Mouse (Mus musculus) hindbrain, embryonic 13.5 days (tissue): ENCODE measurements around the gene 3110082I17Rik. TPM values are rescaled to one million over a fixed set of nuclear protein-coding genes. Genes with fewer than 3 reads are reported as not detected.
A peak's percentile ranks its signal among the peaks of the same experiment; 100 is the strongest.
"Not testable (repeated sequence)": the region's sequence is repeated elsewhere in the genome, so short reads cannot be mapped to it uniquely, and the experiment has no call there.

Source experiments
- ATAC-seq: fragments of 200-750 bp; cut with Nextera tagmentation; 2 replicates; pipeline ENCODE4 v1.8.0; 2017; ENCODE audit warnings: moderate TSS enrichment; ENCODE audit not compliant: low FRiP score
- H3K27ac ChIP-seq: fragments of 300-500 bp; sonication (generic); 2 replicates; pipeline ENCODE4 v1.5.1; 2015; ENCODE audit warnings: inconsistent platforms, mild to moderate bottlenecking, moderate library complexity
- H3K27me3 ChIP-seq: fragments of 300-500 bp; sonication (generic); 2 replicates; pipeline ENCODE4 v1.6.1; 2015; ENCODE audit warnings: mild to moderate bottlenecking, inconsistent platforms
- H3K36me3 ChIP-seq: fragments of 300-500 bp; sonication (generic); 2 replicates; pipeline ENCODE4 v1.6.1; 2015; ENCODE audit warnings: mild to moderate bottlenecking, inconsistent platforms
- H3K4me1 ChIP-seq: fragments of 300-500 bp; sonication (generic); replicated peaks from 2 replicates; pipeline ENCODE4 v1.6.1; 2015; ENCODE audit warnings: inconsistent platforms
- H3K4me2 ChIP-seq: fragments of 300-500 bp; sonication (generic); 2 replicates; pipeline ENCODE4 v1.6.1; 2015; ENCODE audit warnings: inconsistent platforms, mild to moderate bottlenecking, moderate library complexity
- H3K4me3 ChIP-seq: fragments of 300-500 bp; sonication (generic); 2 replicates; pipeline ENCODE4 v1.5.1; 2015; ENCODE audit warnings: mild to moderate bottlenecking, inconsistent platforms
- H3K9ac ChIP-seq: fragments of 300-500 bp; sonication (generic); 2 replicates; pipeline ENCODE4 v1.6.1; 2015; ENCODE audit warnings: mild to moderate bottlenecking, inconsistent platforms
- H3K9me3 ChIP-seq: fragments of 300-500 bp; sonication (generic); 2 replicates; pipeline ENCODE4 v1.6.1; 2016; ENCODE audit warnings: inconsistent platforms
- WGBS: fragments of 180-500 bp; shearing (Covaris S2); methylation state at CpG from one replicate; pipeline ENCODE4 v1.1.7; 2015; 5-methylcytosine and 5-hydroxymethylcytosine counted together
- polyA plus RNA-seq: library from polyadenylated mRNA; unstranded; fragments of >200 nt; fragmentation: Nextera tagmentation; extraction: Ambion mirVana; gene quantifications from 2 replicates; pipeline ENCODE4 v1.2.1, GENCODE M21; 2015

3110082I17Rik gene
- polyA plus RNA-seq, 1 experiment from 2014 or later, result 16.2 TPM

GRCm38 (mm10) chr5:139399991-139400390 is 60.3 kb downstream of the 3110082I17Rik start:
- 93% methylated on average over 14 of the region's 14 CpGs for WGBS
- ATAC-seq, result no peak
- Histone ChIP-seq H3K4me1 (peaks cover 9% of the 10 kb centered on the region), H3K27me3 (no peaks in the 10 kb centered on the region), H3K4me3 (no peak overlapping the region), H3K4me2 (no peak overlapping the region), H3K27ac (no peak overlapping the region), H3K9me3 (no peaks in the 10 kb centered on the region), H3K9ac (no peak overlapping the region), H3K36me3 (no peaks in the 10 kb centered on the region)

- Histone ChIP-seq H3K36me3 (no peaks in the 10 kb centered on the region), H3K9me3 (no peaks in the 10 kb centered on the region), H3K27ac (no peak overlapping the region), H3K27me3 (no peaks in the 10 kb centered on the region), H3K4me2 (no peak overlapping the region), H3K4me1 (peaks cover 5% of the 10 kb centered on the region), H3K4me3 (no peak overlapping the region), H3K9ac (no peak overlapping the region)
- WGBS, result 90% methylated on average over 5 of the region's 5 CpGs
- peak; percentile 46; the same call in 1 of the 2 replicates for ATAC-seq
Measured at GRCm38 (mm10) chr5:139398786-139399185, 61.5 kb downstream of the 3110082I17Rik start.

DNA sequence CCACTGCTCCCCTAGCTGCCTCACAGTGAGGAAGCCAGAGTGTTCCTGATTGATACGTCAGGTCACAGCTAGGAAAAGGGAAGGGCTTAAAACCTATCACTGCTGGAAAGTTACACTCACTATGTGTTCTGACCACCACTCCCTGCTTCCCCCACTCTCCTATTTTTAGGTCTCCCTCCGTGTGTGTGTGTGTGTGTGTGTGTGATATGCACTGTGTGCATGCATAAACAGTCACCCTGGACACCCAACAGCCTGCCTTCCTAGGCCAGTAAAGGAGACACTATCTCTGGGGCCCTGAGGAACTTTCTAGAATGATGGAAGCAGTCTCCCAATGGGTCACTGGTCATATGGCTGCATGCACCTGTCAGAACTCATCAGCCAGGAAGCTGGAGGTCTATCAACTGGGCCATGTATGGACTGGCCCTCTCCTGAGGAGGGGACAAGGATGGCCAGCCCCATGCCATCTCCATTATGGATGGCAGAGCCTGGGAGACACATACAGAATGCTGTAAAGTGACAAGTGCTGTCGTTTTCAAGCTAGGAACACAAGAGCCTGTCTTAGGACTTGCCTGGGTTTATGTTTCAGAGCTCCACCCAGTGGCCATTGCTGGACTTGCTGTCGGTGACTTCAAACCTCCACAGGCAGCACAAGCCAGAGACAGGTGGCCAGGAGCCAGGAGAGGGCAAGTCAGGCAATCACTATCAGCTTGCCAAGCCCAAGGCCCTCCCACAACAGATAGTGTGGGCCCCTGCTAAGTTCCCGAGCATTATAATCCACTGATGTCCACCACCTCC is 62.2 kb downstream of the 3110082I17Rik start:
- H3K4me1 ChIP-seq, result peaks cover 4% of the 10 kb centered on the region; the same call in 1 of the 2 replicates
- no peak overlapping the region for H3K4me2 ChIP-seq
- WGBS, result 45% methylated on average over 5 of the region's 5 CpGs
- peak; percentile 65; the same call in 1 of the 2 replicates for ATAC-seq
- no peaks in the 10 kb centered on the region for H3K9me3 ChIP-seq
- no peaks in the 10 kb centered on the region for H3K36me3 ChIP-seq
- H3K9ac ChIP-seq, result no peak overlapping the region
- no peaks in the 10 kb centered on the region for H3K27me3 ChIP-seq
- no peak overlapping the region for H3K4me3 ChIP-seq
- H3K27ac ChIP-seq, result no peak overlapping the region

- Histone ChIP-seq H3K9me3 (no peaks in the 10 kb centered on the region), H3K36me3 (peaks cover 3% of the 10 kb centered on the region; the same call in 1 of the 2 replicates), H3K27me3 (no peaks in the 10 kb centered on the region), H3K4me1 (peaks cover 7% of the 10 kb centered on the region; the same call in 1 of the 2 replicates), H3K27ac (no peak overlapping the region), H3K9ac (no peak overlapping the region), H3K4me2 (no peak overlapping the region), H3K4me3 (no peak overlapping the region)
- 94% methylated on average over 4 of the region's 4 CpGs for WGBS
- no peak for ATAC-seq
Measured at GRCm38 (mm10) chr5:139397359-139397916, 62.9 kb downstream of the 3110082I17Rik start.

- Histone ChIP-seq H3K27ac (no peak overlapping the region), H3K9ac (no peak overlapping the region), H3K4me1 (peaks cover 24% of the 10 kb centered on the region), H3K4me3 (no peak overlapping the region), H3K9me3 (no peaks in the 10 kb centered on the region), H3K36me3 (peaks cover 4% of the 10 kb centered on the region; the same call in 1 of the 2 replicates), H3K4me2 (no peak overlapping the region), H3K27me3 (no peaks in the 10 kb centered on the region)
- ATAC-seq, result no peak
- WGBS, result 93% methylated on average over 4 of the region's 4 CpGs
Measured at GRCm38 (mm10) chr5:139395528-139395927, 64.8 kb downstream of the 3110082I17Rik start.

DNA sequence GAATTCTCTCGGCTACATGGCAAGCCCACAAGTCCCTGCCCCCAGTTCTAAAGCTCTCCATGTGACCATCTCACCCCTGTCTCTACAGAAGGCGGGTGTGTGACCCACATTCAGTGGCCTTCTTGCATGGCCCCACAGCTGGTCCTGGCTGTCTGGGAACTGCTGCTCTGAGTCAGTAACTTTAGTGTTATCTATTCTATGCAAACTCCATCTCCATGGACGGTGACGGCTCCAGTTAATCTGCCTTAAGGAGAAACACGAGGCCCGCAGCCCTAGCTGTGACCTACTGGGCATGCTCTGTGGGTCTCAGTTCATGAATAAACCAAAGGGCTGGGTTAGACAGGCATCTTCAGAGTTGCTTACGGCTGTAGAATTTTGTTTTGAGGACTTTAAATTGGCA is 65.9 kb downstream of the 3110082I17Rik start:
- 81% methylated on average over 7 of the region's 7 CpGs for WGBS
- H3K9ac ChIP-seq, result no peak overlapping the region
- no peak overlapping the region for H3K4me3 ChIP-seq
- H3K27ac ChIP-seq, result no peak overlapping the region
- peaks cover 4% of the 10 kb centered on the region; the same call in 1 of the 2 replicates for H3K36me3 ChIP-seq
- peaks cover 32% of the 10 kb centered on the region for H3K4me1 ChIP-seq
- no peaks in the 10 kb centered on the region for H3K9me3 ChIP-seq
- H3K4me2 ChIP-seq, result no peak overlapping the region
- ATAC-seq, result no peak
- H3K27me3 ChIP-seq, result no peaks in the 10 kb centered on the region

DNA sequence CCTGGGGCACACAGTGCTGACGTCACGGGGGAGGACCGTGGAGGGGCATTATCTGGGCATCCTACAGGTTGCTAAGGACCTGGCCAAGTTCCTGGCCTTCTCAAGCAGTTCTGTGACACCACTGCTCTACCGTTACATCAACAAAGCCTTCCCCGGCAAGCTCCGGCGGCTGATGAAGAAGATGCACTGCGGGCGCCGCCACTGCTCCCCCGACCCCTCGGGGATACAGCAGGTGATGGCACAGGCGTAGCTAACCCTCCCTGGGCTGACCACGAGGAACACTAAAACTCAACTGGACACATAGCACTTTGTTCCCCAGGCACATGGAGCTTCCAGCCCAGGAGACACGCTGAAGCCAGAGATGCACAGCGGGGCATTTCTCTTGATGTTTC is 67.1 kb downstream of the 3110082I17Rik start:
- Histone ChIP-seq H3K36me3 (peaks cover 4% of the 10 kb centered on the region; the same call in 1 of the 2 replicates), H3K9ac (no peak overlapping the region), H3K9me3 (no peaks in the 10 kb centered on the region), H3K27me3 (no peaks in the 10 kb centered on the region), H3K4me2 (no peak overlapping the region), H3K4me1 (peaks cover 43% of the 10 kb centered on the region), H3K27ac (no peak overlapping the region), H3K4me3 (no peak overlapping the region)
- WGBS, result 90% methylated on average over 16 of the region's 16 CpGs
- no peak for ATAC-seq

DNA sequence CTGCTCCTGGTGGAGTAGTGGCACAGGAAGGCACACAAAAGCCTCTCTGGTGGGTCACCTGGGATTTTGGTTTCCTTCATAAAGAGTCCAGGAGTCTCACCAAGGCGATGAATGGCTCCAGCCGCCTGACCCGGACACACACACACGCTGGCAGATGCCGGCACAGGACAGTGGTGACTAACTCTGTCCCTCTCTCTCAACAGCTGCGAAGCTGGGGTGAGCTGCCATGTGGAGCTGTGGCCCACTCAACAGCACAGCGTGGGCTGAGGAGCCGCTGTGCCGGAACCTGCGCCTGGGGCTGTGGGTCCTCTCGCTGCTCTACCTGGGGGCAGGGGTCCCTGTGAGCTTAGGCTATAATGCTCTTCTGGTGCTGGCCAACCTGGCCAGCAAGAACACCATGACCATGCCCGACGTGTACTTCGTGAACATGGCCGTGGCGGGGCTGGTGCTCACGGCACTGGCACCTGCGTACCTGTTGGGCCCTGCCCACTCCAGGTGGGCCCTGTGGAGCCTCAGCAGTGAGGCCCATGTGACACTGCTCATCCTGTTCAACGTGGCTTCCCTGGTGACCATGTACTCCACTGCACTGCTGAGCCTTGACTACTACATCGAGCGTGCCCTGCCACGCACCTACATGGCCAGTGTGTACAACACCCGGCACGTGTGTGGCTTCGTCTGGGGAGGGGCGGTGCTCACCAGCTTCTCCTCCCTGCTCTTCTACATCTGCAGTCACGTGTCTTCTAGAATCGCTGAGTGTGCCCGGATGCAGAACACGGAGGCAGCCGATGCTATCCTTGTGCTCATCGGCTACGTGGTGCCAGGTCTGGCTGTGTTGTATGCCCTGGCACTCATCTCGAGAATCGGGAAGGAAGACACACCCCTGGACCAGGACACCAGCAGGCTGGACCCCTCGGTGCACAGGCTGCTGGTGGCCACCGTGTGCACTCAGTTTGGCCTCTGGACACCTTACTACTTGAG is 67.8 kb downstream of the 3110082I17Rik start:
- H3K27me3 ChIP-seq, result no peaks in the 10 kb centered on the region
- no peak for ATAC-seq
- H3K4me3 ChIP-seq, result no peak overlapping the region
- no peaks in the 10 kb centered on the region for H3K9me3 ChIP-seq
- WGBS, result 93% methylated on average over 37 of the region's 37 CpGs
- 0 out of 2 replicates have a peak overlapping the region, but pooled peaks have one; percentile 13 for H3K9ac ChIP-seq
- H3K4me2 ChIP-seq, result 0 out of 2 replicates have a peak overlapping the region, but pooled peaks have one; percentile 4
- H3K27ac ChIP-seq, result peak overlapping the region; percentile 56; the same call in 1 of the 2 replicates
- H3K36me3 ChIP-seq, result peaks cover 4% of the 10 kb centered on the region; the same call in 1 of the 2 replicates
- peaks cover 48% of the 10 kb centered on the region for H3K4me1 ChIP-seq

DNA sequence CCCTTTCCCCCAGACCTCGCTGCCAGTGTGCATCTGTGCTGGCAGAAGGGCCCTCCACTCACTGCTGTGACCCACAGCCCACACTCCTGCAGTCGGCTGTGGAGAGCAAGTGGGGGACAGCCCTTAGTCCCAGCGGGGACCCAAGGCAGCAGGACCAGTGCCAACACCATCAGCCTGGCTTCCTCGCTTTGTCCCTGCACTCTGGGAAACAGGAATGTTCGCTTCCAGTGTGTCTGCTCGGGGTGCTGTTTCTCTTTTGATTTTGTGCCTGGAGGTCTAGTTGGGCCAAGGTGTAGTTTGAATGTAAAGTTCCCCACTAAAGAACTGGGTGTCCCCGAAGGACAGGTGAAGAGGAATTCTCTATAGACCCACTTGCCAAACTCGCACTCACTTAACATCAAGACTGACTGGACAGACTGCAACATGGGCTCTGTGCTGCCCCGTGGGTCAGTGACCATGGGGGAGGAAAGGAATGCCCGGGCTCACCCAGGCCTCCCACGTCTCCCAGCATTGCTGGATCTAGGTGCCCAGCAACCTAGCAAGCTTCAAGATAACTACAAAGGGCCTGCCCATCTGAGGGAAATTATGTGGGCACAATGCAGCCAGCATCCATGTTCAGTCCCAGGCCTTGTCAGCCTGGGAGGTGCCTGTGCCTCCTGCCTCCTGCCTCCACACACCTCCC is 68.9 kb downstream of the 3110082I17Rik start:
- no peaks in the 10 kb centered on the region for H3K9me3 ChIP-seq
- no peaks in the 10 kb centered on the region for H3K27me3 ChIP-seq
- ATAC-seq, result no peak
- peak overlapping the region; percentile 31; the same call in 1 of the 2 replicates for H3K9ac ChIP-seq
- peaks cover 4% of the 10 kb centered on the region; the same call in 1 of the 2 replicates for H3K36me3 ChIP-seq
- peak overlapping the region; percentile 56; the same call in 1 of the 2 replicates for H3K27ac ChIP-seq
- 0 out of 2 replicates have a peak overlapping the region, but pooled peaks have one; percentile 4 for H3K4me2 ChIP-seq
- no peak overlapping the region for H3K4me3 ChIP-seq
- 70% methylated on average over 11 of the region's 11 CpGs for WGBS
- H3K4me1 ChIP-seq, result peaks cover 52% of the 10 kb centered on the region

DNA sequence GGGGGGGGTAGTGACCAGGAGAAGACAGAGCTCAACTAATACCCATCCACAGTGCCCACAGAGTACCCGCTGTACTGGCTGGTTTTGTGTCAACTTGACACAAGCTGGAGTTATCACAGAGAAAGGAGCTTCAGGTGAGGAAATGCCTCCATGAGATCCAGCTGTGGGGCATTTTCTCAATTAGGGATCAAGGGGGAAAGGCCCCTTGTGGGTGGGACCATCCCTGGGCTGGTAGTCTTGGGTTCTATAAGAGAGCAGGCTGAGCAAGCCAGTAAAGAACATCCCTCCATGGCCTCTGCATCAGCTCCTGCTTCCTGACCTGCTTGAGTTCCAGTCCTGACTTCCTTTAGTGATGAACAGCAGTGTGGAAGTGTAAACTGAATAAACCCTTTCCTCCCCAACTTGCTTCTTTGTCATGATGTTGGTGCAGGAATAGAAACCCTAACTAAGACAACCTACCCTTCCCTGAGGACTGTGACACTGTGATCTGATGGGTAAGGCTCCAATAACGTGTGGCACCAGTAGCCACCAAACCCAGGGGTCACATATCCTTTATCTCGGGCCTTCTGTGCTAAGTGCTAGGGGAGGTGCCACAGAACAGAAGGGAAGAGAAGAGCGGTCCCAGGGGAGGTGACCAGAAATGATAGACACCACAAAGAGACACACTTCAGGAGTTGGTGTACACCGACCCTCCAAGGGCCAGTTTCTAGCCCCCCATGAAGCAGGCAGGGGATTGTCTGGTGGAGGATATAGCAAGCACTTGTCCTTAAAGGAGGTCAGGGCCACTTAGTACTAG is 69.8 kb downstream of the 3110082I17Rik start:
- not testable (repeated sequence) for H3K36me3 ChIP-seq, H3K27ac ChIP-seq, H3K27me3 ChIP-seq, H3K9me3 ChIP-seq, H3K4me2 ChIP-seq, H3K4me3 ChIP-seq, ATAC-seq
- H3K4me1 ChIP-seq, result peaks cover 52% of the 10 kb centered on the region
- WGBS, result 84% methylated on average over 5 of the region's 5 CpGs
- peak overlapping the region; percentile 31; the same call in 1 of the 2 replicates for H3K9ac ChIP-seq

DNA sequence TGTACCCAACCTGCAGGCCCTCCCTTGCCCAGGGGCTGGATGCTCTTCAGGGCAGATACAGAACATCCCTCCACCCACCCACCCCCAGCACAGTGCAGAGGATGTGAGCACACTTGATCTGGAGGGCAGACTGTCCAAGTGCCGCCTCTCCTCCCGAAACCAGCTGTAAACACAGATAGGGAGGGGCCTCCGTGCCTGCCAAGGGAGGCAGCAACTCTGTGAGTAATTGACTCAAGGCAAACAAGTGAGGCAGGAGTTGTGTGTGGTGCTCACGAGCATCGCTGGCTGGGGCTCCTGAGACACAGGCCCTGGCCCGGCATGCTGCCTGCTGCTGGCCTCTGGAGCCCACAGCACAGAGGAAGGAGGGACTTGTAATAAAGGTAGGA is 70.7 kb downstream of the 3110082I17Rik start:
- ATAC-seq, result peak; percentile 54; the same call in 1 of the 2 replicates
- no peaks in the 10 kb centered on the region for H3K27me3 ChIP-seq
- H3K4me3 ChIP-seq, result no peak overlapping the region
- no peak overlapping the region; the same call in 1 of the 2 replicates for H3K9ac ChIP-seq
- H3K9me3 ChIP-seq, result no peaks in the 10 kb centered on the region
- WGBS, result 48% methylated on average over 6 of the region's 6 CpGs
- H3K4me1 ChIP-seq, result peaks cover 52% of the 10 kb centered on the region
- H3K36me3 ChIP-seq, result peaks cover 4% of the 10 kb centered on the region; the same call in 1 of the 2 replicates
- no peak overlapping the region for H3K4me2 ChIP-seq
- H3K27ac ChIP-seq, result peak overlapping the region; percentile 69
